Mouse (Mus musculus) frontal cortex, adult (tissue): ENCODE measurements around the gene Pigl.

Source experiments
- ATAC-seq: cut with Nextera tagmentation; 2 replicates; pipeline ENCODE4 v1.9.2; 2017; ENCODE audit warnings: mild to moderate bottlenecking, moderate library complexity, mixed read lengths; ENCODE audit not compliant: low TSS enrichment

The Pigl gene

DNA sequence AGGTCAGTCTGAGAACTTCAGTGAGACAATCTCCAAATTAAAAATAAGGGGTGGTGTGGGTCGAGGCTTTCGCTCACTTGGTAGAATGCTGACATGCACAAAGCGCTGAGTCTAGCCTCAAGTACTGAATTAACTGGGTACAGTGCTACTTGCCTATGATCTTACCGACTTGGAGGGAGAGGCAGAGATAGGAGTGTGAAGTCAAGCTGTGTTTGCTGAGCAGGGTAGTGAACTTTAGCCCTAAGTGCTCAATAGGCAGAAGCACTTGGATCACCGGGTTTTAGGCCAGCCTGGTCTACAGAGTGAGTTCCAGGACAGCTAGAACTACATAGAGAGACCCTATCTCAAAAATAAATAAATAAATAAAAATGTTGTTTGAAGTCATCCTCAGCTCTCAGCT is 98.9 kb downstream of the Pigl start:
- ATAC-seq, result no peak

DNA sequence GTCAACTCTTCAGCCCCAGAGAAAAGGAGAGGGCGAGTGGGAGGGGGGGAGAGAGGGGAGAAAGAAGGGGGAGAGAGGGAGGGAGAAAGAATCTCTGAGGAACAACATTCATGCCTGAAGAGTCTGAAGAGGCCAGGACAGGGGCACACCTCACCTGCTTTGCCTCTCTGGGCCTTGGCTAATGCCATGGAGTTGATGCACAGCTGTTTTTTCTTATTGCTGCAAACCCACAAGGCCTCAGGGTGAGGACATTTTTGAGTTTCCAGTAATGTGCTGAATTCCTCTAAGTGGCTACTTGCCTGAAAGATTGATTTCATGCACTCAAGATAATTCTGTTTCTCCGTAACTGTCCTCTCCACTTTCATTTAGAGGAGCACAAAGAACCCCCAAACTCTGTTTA is 99.9 kb downstream of the Pigl start:
- ATAC-seq, result no peak

DNA sequence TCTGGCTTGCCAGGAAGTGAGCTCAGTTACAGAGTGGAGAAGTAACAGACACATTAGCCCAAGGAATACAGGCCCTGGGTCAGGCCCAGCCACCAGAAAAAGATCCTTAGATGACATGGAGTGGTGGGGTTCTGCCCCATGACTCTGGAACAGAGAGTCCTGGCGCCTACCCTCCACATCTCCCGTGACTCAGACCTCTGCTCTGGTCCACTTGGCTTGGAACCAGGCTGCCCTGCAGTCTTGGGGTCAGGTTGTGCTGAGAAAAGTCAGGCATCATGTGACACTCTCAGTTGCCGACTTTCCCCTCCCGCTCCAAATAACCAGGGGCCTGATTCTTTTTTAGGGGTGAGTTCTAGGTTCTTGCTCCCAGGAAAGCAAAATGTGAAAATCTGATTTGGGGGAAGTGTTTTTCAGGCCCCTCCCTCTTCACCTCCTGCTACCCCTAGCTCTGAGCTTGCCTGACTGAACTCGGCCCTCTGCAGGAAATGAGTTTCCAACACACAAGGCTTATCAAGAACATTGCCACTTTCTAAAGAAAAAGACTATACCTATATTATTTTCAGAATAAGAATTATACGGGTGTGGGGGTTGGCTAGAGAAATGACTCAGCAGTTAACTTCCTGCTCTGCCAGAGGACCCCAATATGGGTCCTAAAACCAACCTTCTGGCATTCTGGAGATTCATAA is 100.8 kb downstream of the Pigl start:
- no peak for ATAC-seq

DNA sequence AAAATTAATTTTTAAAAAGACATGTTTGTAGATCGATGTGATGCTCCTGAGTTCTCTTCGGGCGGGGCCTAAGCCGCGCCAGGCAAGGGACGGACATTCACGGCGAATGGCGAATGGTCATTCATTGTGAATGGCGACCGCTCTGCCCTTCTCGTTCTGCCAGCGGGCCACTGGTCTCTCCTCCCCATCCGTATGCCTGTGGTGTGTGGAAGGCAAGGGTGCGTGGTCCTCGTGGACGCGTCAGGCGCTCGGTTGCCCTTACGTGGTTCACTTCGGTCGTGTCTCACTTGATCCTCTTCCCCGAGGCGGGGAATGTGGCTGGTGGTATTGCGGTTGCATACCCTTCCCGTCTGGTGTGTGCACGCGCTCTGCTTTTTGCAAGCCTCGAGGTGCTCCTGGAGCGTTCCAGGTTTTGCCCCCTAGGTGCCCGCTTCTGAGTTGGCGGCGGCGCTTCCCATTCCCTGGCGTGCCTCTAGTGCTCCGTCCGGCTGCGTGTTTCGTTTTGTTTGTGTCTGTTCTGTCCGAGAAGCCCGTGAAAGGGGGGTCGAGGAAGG is 102.3 kb downstream of the Pigl start:
- ATAC-seq, result no peak

DNA sequence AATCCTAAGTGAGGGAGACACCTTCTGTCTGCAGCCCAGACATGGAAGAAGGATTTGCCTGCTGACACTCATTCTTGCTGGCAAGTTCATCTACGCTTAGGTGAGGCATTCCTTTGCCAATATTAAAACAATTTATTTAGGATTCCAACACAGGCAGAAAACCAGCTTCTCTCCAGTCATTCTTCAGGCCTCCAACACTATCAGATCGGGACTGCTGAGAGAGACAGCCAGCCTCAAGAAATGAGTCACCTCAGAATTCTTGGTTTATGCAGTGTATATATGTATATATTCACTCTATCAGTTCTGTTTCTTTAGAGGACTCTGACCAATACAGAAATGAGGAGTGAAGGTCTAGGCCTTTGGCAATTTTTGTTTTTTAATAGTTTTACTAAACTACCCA is 105.3 kb downstream of the Pigl start:
- no peak for ATAC-seq
